Mouse (Mus musculus) brain, embryonic 18.5 days (tissue): ENCODE measurements around the gene Mrps23.

Experiments used
- DNase-seq: peaks from one replicate; pipeline ENCODE4 v3.0.0-alpha.2; 2012; ENCODE audit warnings: low read depth, low spot score

Mrps23 gene

GRCm38 (mm10) chr11:88203712-88204532, at the start of gene Mrps23:
Mrps23 (plus strand) TSS chr11:88204388.
- DNase-seq: peak; percentile 82

- DNase-seq: no peak
Observed at GRCm38 (mm10) chr11:88154500-88154899, 49.7 kb upstream of the Mrps23 start.

- no peak for DNase-seq
Observed at GRCm38 (mm10) chr11:88155451-88155850, 48.7 kb upstream of the Mrps23 start.

- DNase-seq: no peak
Observed at GRCm38 (mm10) chr11:88155998-88156397, 48.2 kb upstream of the Mrps23 start.

- no peak for DNase-seq
Observed at GRCm38 (mm10) chr11:88156403-88156802, 47.8 kb upstream of the Mrps23 start.

GRCm38 (mm10) chr11:88158842-88159246, 45.3 kb upstream of the Mrps23 start:
- no peak for DNase-seq

- DNase-seq: no peak
Observed at GRCm38 (mm10) chr11:88159389-88159788, 44.8 kb upstream of the Mrps23 start.

- DNase-seq: no peak
Observed at GRCm38 (mm10) chr11:88160316-88160715, 43.9 kb upstream of the Mrps23 start.

GRCm38 (mm10) chr11:88161051-88161581, 43.1 kb upstream of the Mrps23 start:
- no peak for DNase-seq

GRCm38 (mm10) chr11:88161651-88162362, 42.4 kb upstream of the Mrps23 start:
- no peak for DNase-seq

GRCm38 (mm10) chr11:88162740-88163139, 41.4 kb upstream of the Mrps23 start:
- no peak for DNase-seq

- no peak for DNase-seq
Observed at GRCm38 (mm10) chr11:88164213-88164723, 39.9 kb upstream of the Mrps23 start.

GRCm38 (mm10) chr11:88164801-88165377, 39.3 kb upstream of the Mrps23 start:
- no peak for DNase-seq

GRCm38 (mm10) chr11:88165683-88166364, 38.4 kb upstream of the Mrps23 start:
- no peak for DNase-seq

GRCm38 (mm10) chr11:88166471-88166870, 37.7 kb upstream of the Mrps23 start:
- no peak for DNase-seq

- DNase-seq: no peak
Observed at GRCm38 (mm10) chr11:88168611-88169010, 35.6 kb upstream of the Mrps23 start.

GRCm38 (mm10) chr11:88169531-88170040, 34.6 kb upstream of the Mrps23 start:
- DNase-seq: no peak

- no peak for DNase-seq
Observed at GRCm38 (mm10) chr11:88170606-88171005, 33.6 kb upstream of the Mrps23 start.

GRCm38 (mm10) chr11:88171876-88172442, 32.2 kb upstream of the Mrps23 start:
- no peak for DNase-seq

GRCm38 (mm10) chr11:88172601-88173325, 31.4 kb upstream of the Mrps23 start:
- no peak for DNase-seq
